Mouse (Mus musculus): Measurements from ENCODE around the gene Tbc1d15.
"Not testable (repeated sequence)": the region's sequence is repeated elsewhere in the genome, so short reads cannot be mapped to it uniquely, and the experiment has no call there.

The Tbc1d15 gene

GRCm38 (mm10) chr10:115248041-115248440 is 3.2 kb downstream of the Tbc1d15 start:
- DNase-seq (ENCODE audit: extremely low spot score, low read depth, low spot score): no peak

- DNase-seq (ENCODE audit: extremely low spot score, low read depth, low spot score): no peak
Observed at GRCm38 (mm10) chr10:115245488-115245887, 5.8 kb downstream of the Tbc1d15 start.

DNA sequence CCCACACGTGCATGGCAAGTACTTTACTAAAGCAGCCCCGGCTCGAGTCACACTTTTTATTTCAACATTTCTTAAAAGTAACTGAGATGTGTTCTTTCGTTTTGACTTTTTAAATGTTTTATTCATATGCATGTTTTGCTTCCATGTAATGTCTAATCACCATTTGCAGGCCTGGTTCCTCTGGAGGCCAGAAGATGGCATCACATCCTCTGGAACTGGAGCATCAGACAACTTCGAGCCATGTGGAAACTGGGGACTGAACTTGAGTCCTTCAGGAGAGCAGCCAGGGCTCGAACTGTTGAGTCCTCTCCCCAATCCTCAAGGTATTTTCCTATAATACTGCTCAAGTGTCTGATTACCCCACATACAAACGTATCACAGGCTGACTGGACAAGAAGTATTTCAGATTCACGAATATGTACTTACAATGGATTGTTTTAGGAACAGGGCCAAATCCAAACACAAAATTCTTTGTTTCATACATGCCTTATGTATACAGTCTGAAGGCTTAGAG is 10.1 kb downstream of the Tbc1d15 start:
- DNase-seq (ENCODE audit: extremely low spot score, low read depth, low spot score): no peak

DNA sequence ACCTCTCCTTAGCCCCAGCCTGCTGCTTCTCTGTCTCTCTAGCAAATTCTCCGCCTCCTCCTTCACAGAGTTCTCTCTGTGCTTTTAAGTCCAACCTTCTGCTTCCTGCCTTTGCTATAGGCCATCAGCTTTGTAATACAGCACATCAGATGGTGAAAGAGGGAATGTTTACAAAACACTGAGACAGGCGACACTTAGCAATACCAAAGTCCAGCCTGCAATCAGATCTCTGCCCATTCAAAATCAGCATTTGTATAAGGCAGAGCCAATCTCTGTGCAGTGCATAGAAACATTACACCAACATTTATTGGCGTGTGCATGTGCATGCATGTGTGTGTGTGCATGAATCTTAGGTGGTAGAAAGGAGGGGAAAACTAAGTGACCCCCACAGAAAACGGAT is 13.3 kb downstream of the Tbc1d15 start:
- no peak for DNase-seq (ENCODE audit: extremely low spot score, low read depth, low spot score)

DNA sequence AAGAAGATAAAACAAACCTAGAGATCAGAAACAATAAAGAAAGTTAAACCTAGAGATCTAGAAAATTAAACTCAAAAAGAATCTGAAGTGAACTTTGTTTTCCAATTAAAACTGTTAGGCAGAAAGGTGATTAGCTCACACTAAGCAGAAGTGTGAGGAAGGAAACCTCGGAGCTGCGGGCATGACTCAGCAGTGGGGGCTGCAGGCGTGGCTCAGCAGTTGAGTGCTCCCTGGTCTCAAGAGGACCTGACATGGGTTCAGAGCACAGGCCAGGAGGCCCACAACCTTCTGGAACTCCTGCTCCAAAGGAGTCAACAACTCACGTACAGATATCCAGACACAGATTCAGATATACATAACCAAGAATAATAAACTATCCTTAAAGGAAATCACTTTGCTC is 14.5 kb downstream of the Tbc1d15 start:
- DNase-seq (ENCODE audit: extremely low spot score, low read depth, low spot score): no peak

DNA sequence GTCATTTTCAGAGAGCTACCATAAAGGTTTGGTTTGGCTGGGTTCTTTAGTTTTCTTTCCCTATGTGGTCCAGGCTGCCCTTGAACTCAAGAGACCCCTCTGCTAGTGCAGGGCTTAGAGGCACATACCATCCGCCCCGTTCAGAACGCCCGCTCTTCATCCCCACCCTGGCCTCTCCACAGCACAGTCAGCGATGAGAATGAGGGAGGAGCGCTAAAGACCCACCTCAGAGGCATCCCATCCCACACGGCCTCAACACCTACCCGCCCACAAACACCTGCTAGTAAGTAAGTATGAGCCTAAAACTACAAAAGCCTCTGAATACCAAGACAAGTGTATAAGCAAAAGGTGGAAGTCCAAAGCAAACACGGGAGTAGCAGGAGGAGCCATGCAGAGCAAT is 15.8 kb downstream of the Tbc1d15 start:
- DNase-seq (ENCODE audit: extremely low spot score, low read depth, low spot score): no peak

- no peak for DNase-seq (ENCODE audit: extremely low spot score, low read depth, low spot score)
Observed at GRCm38 (mm10) chr10:115233798-115234197, 17.5 kb downstream of the Tbc1d15 start.

- DNase-seq (ENCODE audit: extremely low spot score, low read depth, low spot score): no peak
Observed at GRCm38 (mm10) chr10:115232513-115232912, 18.8 kb downstream of the Tbc1d15 start.

- DNase-seq (ENCODE audit: extremely low spot score, low read depth, low spot score): no peak
Observed at GRCm38 (mm10) chr10:115229023-115229422, 22.2 kb downstream of the Tbc1d15 start.

- no peak for DNase-seq (ENCODE audit: extremely low spot score, low read depth, low spot score)
Observed at GRCm38 (mm10) chr10:115226586-115226985, 24.7 kb downstream of the Tbc1d15 start.

- DNase-seq (ENCODE audit: extremely low spot score, low read depth, low spot score): no peak
Observed at GRCm38 (mm10) chr10:115223845-115224244, 27.4 kb downstream of the Tbc1d15 start.

GRCm38 (mm10) chr10:115212916-115213580 is 38.2 kb downstream of the Tbc1d15 start:
- no peak for DNase-seq (ENCODE audit: extremely low spot score, low read depth, low spot score)

DNA sequence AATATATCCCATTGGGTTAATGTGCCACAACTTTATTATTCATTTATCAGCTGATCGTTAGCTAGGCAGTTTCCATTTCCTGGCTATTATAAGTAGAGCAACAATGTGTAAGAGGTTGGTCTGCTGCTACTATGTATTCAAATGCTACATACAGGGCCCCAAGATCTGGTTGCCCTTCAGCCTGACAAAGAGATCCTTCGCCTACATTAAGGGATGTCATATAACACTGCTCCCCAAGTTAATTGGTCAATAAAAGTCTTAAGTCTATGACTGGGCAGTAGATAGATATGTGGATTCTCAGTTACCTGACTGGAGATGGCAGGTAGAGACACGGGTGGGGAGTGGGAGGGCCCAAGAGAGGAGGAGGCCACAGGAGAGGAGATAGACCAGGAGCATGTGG is 45.4 kb downstream of the Tbc1d15 start:
- DNase-seq (ENCODE audit: extremely low spot score, low read depth, low spot score): no peak

- no peak for DNase-seq (ENCODE audit: extremely low spot score, low read depth, low spot score)
Observed at GRCm38 (mm10) chr10:115205284-115205683, 46.0 kb downstream of the Tbc1d15 start.

GRCm38 (mm10) chr10:115191214-115191613 is 60.1 kb downstream of the Tbc1d15 start:
- no peak for DNase-seq (ENCODE audit: extremely low spot score, low read depth, low spot score)

- no peak for DNase-seq (ENCODE audit: extremely low spot score, low read depth, low spot score)
Observed at GRCm38 (mm10) chr10:115187390-115187789, 63.9 kb downstream of the Tbc1d15 start.

DNA sequence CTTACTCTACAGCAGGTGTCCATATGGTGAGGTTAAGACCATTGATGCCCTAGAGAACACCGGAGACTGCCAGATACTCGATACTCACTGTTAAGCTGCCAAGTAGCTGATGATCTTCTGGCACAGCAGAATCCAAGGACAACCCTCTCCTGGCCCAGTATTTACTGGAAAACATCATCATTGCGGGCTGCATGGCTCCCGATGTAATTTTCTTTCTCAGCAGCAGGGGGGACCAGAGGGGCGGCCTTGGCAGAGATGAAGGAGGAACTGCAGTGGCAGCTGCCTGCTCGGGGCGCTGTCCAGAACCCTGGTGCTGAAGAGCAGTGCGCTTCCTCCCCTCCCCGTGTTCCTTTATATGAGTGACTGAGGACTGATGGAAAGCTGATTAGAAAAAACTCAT is 66.6 kb downstream of the Tbc1d15 start, which contains the start of gene Tph2:
TSS of gene Tph2 (minus strand) at position 326 of the 400 bp plus-strand sequence.
- DNase-seq (ENCODE audit: extremely low spot score, low read depth, low spot score): peak; percentile 60

- DNase-seq (ENCODE audit: extremely low spot score, low read depth, low spot score): no peak
Observed at GRCm38 (mm10) chr10:115181034-115181433, 70.2 kb downstream of the Tbc1d15 start.

DNA sequence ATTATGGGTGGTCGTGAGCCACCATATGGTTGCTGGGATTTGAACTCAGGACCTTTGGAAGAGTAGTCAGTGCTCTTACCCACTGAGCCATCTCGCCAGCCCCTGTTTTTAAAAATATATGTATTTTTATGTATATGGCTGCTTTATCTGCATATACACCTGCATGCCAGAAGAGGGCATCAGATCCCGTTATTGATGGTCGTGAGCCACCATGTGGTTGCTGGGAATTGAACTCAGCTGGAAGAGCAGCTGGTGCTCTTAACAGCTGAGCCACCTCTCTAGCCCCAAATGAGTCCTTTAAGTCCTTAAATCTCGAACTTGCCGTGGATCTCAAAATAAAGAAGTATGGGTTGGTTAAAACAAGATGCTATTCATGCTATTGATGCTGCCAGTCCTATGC is 73.2 kb downstream of the Tbc1d15 start:
- not testable (repeated sequence) for DNase-seq (ENCODE audit: extremely low spot score, low read depth, low spot score)

- no peak for DNase-seq (ENCODE audit: extremely low spot score, low read depth, low spot score)
Observed at GRCm38 (mm10) chr10:115175591-115175991, 75.7 kb downstream of the Tbc1d15 start.

GRCm38 (mm10) chr10:115173336-115173735 is 77.9 kb downstream of the Tbc1d15 start:
- DNase-seq (ENCODE audit: extremely low spot score, low read depth, low spot score): no peak

- no peak for DNase-seq (ENCODE audit: extremely low spot score, low read depth, low spot score)
Observed at GRCm38 (mm10) chr10:115171351-115171818, 79.9 kb downstream of the Tbc1d15 start.
